Mouse (Mus musculus) lung, postnatal 14 days (tissue): ENCODE results near the gene Hc.

Source experiments
- DNase-seq: peaks from one replicate; pipeline ENCODE4 v3.0.0; 2021

Hc gene

DNA sequence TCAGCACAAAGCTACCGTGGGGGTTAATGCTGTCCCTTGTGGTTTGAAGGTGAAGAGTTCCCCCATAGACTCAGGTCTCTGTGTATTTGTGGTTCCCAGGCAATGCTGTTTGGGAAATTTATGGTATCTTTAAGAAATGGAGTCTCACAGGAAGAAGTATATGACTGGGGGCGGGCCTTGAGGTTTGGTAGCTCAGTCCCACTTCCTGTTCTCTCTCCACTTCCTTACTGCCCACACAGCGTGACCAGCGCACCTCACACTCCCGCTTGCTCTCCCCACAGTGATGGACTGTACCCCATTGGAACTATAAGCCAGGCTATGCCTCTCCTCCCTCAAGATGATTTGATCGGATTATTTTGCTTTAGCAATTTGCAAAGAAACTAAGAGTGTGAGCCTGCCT, 84.8 kb downstream of the Hc start:
- no peak for DNase-seq

DNA sequence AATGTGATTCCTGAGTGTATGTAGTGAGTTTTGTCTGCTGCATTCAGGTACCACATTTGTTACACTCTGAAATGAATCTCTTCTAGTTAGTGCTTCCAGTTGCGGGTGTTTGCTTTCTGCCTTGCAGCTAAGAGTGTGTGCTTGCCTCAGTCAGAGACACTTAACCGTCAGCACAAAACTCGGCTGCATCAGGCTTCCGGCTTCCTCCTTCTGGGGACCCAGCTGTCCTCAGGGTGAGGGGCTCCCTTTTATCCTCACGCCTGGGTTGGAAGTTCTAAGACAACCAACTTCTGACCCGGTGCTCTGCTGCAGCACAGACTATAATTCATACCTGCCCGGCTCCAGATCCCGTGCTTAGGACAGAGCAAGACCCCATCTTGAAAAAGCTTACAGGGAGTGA, 88.2 kb downstream of the Hc start:
- no peak for DNase-seq

DNA sequence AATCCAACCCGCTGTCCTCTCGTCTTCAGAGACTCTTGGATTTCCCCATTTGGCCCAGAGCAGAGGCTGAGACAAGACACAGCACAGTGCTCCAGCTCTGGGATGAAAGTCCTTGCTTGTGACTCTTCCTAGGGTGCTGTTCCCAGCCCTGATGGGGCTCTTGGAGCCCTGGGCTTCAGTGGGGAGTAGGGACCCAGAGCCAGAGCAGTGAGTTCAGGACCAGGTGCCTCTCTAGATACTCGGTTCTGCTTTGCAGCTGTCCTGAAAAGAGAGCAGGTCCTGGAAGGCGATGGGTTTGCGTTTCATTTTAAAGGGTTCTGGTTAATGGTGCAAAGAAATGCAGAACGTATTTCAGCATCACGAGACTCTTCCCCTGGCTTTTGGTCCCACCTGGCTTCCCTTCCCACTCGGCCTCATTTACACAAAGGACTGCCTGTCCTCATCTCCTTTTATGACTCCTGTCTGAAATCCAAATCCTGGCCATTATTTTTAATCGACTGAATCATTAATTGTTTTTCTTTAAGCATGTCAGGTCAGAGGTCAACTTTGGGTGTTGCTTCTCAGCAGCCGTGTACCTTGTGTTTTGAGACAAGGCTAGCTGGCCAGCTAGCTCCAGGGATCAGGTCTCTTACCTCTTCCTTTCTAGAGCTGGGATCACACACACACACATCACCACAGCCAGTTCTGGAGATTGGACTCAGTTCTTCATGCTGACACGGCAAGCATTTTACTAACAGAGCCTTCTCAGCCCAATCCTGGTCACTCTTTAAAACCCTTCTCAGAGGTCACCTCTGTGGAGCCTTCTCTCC, 90.0 kb downstream of the Hc start:
- no peak for DNase-seq

DNA sequence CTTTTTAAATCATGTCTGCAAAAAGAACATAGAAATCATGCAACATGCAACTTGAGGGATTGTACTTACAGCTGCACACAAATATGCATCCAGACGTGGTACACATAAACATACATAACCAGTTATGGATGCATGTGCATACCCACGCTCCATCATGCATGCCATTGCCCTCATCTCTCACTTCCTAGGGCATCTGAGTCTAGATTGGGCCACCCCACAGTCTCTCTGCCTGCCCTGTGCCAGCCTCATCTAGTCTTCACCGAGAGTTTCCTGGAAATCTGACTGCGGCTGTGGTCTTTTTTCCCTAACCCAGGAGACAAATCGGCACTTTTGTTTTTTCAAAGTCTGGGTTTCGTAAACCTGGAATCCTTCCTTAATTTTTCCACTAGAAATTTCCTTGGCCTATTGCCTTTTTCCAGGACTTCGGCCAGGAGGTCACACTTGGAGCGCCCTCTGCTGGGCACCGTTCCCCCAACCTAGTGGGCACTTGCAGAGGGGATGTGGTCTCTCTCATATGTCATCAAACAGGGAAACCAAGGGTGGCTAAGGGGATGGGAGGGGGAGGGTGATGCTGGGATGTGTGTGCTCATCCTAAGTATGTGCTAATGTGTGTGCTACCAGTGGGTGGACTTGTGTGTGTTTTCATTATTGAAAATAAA, 91.0 kb downstream of the Hc start:
- DNase-seq, result peak; percentile 93

DNA sequence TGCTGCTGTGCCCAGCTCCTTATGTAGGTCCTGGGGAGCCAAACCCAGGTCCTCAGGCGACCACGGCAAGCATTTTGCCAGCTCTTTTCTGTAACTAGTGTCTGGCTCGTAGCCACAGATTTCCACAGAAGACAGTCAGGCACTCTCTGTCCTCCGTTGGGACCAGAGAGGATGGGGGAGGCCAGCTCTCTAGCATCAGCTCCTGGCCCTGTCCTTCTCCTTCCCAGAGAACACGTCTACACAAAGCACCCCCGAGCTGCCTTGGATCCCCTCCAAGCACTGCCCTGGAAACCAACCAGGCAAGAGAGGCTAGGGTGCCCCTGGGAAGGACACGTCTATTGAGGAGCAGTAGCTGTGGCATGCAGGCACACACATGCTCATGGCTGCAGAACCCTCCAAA, 92.1 kb downstream of the Hc start:
- DNase-seq, result no peak

DNA sequence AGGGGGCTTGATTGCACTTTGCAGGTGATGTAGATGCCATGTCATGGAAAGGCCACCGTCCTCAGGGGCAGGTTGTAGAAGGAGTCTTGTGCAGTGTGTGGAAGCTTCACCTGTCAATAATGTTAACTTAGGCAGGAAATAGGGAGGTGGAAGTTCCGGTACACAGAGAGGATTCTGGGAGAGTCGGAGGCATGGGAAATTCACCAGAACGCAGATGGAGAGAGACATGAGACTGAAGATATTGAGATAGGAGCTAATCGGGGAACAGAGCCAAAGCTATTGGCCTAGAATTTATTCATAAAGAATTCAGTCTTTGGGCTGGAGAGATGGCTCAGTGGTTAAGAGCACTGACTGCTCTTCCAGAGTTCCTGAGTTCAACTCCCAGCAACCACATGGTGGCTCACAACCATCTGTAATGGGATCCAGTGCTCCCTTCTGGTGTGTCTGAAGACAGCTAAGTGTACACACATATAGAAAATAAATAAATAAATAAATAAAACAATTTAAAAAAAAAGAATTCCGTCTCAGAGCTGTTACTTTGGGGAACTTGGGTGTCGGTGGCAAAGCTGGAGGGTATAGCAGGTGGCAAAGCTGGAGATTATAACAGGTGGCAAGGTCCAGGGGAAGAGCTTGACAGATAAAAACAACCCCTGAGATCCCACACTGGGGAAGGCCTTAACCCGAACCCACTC, 94.8 kb downstream of the Hc start:
- DNase-seq, result no peak

DNA sequence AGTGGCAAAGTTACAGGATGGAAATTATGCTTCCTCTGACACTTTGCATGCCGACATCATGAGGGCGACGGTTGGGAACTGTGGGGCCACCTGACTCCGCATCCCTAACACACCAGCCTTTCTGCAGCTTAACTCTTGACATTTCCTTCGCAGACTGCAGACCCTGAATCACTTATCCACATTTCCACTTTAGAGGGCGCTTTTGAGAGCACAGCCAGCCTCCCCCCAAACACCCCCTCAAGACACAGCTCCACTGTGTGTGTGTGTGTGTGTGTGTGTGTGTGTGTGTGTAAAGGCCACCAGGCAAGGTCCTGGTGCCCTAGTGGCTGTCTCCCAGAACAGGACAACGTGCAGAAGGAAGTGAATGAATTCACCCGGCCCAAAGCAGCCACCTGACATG, 95.4 kb downstream of the Hc start:
- no peak for DNase-seq

DNA sequence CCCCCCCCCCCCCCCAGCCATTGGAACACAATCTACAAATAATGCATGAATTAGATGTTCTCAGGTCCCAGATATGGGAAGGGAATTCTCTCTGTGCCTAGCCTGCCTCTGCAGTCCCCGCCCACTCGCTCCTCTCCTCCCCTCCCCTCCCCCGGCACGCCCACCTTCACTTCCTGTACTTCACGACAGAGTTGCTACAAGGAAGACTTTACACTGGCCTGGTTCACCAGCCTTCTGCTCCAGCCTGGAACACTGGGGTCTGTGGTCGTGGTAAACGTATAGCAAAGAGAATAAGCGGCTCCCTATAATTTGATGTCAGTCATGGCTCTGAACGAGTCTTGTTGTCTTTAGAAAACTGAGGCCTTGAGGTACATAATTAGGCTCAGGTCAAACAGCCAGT, 95.9 kb downstream of the Hc start:
- DNase-seq, result peak; percentile 67

DNA sequence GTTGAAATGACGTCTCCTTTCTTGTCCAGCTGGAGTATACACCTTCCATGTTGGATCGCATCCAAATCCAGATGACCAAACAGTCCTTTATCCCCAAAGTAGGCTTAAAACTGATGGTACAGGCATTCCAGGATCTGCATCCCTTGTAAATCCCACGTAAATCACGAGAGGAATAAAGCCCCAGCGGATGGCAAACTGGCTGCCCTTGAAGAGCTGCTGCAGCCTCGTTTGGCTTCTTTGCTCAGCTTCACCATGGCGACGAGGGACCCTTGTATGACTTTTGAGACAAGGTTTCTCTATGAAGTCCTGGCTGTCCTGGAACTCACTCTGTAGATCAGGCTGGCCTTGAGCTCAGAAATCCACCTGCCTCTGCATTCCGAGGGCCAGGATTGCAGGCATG, 96.6 kb downstream of the Hc start:
- no peak for DNase-seq

DNA sequence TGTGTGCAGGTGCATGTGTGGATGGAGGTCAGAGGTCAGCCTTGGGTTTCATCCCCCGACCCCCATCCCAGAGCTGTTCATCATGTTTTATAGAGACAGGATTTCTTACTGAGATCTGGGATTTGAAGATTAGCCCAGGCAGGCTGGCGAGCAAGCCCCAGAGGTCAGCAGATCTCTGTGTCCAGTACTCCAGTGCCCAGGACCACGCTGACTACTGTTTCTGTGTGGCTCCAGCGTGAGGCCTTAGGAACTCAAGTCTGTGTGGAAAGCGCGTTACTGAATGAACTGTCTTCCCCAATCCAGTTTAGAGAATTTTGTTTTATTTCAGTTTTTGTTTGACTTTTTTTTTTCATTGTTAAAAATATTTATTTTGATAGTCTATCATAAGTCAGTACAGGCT, 97.0 kb downstream of the Hc start:
- DNase-seq, result no peak

DNA sequence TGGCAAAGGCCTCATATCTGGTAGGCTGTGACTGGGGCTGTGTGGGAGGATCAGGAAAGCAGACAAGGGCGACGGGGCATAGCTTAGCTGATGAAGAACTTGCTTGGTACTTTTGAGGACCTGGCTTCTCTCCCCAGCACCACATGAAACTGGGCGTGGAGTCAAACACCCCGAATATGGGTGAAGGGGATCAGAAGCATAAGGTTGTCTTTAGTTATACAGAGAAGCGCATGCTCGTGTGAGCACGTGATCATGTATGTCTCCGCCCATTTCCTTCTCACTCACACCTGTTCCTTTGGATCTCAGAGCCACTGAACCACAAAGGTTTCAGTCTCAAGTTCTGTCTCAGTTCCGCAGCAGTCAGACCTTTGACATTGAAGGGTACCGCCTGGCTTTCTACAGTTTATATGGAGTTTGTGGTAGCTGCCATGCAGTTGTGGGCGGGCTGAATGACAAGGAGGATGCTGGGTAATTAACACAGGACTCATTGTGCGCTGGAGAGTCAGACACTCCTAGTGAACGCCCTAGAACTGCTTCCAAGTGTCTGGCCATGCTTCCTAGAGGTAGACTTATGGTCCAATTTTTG, 97.8 kb downstream of the Hc start:
- no peak for DNase-seq

DNA sequence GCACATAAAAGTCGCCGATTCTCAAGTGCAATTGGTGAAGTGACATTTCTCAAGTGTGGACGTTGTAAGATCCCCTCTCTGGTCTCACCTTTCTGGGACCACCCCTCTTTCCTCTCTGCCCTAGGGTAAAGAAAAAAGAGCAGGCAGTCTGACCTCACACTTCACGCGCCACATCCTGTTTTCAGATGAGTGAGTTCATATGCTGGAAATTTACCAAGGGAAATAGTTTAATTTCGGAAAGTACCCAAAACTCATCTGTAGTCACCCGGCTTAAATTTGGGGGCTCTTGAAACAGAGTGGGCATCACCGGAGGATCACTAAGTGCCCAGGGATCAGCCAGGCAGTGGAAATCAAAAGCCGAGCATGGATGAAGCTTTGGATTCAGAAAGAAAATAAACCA, 98.3 kb downstream of the Hc start:
- no peak for DNase-seq

DNA sequence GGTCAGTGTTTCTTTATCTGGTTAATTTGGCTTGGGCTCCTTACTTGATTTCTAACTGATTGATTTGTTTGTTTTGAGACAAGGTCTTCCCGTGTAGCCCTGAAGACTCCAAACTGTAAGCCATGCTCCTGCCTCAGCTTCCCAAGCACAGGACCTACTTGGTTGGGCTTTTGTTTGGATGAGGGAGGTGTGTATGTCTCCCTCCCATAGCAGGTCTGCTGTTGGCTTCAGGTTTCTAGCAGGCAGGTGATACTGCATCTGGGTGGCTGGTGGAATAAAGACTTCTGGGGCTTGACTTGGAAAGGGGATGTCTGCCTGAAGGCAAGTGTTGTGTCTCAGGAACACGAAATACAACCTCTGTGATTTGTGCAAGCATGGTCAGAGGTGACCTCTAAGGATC, 99.0 kb downstream of the Hc start:
- no peak for DNase-seq

DNA sequence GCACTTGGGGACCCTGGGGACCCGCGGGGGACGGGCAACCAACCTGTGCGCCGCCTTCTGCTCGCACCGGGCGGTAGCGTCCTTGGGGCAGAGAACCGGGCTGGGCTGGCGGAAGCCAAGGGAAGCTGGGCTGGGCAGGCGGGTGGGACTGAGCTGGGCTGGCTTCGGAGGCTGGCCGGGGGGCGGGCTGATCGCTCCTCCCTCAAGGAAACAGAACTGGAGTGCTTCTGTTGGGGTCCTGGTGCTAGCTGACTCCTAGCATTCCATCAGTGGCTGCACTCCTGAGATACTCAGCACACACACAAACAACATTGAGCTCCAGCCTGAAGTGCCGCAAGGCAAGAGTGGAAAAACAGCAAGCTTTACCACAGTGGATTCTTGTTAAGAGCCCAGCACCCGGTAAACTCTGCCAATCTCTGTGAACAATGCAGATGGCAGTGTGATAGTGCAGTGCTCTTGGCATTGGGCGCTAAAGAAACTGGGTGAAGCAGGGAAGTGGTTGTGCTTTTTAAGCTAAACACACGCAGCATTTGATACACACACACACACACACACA, 99.7 kb downstream of the Hc start, which contains the start of gene Traf1:
TSS of gene Traf1 (minus strand) at position 292 of the 556 bp plus-strand sequence.
- peak; percentile 74 for DNase-seq

DNA sequence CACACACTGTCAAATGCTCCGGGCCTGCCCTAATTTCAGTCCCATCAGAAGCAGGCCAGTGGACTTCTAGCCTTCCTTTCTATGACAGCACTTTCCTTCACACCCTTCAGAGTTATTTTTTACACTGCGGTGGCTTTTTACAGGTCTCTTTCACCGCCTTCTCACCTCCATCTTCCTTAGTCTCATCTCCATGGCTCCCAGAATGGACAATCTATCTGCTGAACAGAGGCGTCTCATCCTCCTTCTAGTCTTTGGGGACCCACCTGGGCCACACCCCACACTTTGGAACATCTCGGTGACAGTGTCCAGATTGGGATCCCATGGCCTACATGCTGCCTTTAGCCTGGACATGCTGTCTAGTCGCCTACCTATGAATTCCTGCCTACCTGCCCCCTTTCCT, 100.3 kb downstream of the Hc start:
- DNase-seq, result no peak

DNA sequence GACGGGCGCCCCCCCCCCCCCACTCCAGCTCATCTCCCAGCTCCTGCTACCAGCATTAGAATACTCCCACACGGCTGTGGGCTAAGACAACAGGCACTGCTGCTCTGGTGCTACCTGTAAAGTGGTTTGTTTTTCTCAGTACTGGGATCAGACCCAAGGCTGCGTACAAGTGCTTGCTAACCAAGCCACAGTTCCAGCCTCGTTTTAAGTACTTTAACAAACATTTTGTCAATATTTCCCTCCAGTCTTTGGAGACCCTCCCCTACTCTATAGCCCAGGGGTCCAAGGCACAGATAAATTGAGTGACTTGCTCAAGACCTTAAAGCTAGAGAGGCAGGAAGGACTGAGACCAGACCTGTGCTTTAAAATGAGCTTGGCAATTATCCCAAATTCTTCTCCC, 100.8 kb downstream of the Hc start:
- DNase-seq, result peak; percentile 28

DNA sequence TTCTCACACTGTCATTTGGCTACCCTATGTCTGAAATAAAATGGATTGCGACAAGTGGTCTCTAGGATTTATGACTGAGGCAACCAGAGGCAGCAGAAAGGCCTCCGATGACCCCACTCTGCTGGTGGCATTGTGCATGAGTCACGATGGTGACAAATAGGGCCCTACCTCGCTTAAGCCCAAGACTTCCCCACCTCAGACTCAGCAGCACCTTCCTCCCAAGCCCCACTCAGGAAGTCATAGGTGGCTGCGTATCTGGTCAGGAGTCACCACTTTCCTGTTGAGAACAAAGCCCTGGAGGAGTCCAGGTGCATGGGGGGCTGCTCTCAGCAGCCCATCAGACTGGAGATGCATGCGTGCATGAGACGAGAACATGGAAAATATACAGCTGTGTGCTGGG, 102.7 kb downstream of the Hc start:
- DNase-seq, result no peak

DNA sequence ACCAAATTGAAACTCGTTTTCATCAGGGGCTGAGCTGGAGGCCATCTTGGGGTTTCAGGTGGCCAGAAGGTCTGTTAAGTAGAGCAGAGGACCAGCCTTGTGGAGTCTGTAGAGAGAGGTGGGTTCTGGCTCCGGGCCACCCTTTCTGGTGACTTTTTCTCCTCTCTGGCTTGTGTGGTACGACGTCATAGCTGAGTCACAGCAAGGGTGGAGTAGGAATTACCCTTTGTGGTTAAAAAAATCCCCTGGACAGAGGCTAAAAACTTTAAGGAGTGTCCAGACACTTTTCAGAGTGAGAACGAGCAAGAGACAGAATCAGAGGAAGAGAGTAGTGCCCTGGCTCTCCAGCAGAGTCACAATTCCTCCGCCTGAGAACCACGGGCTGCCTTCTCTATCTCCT, 103.2 kb downstream of the Hc start:
- DNase-seq, result no peak

DNA sequence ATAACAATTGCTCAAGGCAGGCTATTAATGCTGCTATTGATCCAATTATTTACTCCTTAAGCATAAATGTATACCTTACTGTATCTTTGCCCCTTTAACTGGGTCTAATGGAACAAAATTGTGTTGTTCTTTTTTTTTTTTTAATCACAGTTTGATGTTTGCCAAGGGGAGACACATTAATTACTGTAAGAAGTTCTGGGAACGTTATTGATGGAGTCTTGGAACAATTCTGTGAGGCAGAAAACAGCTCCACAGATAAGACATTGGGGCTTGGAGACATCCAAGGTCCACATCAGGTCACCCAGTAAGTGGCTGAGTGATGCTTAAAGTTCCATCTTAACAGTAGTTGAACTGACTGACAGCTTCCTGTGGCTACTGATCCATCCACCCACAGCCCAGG, 103.8 kb downstream of the Hc start:
- no peak for DNase-seq

DNA sequence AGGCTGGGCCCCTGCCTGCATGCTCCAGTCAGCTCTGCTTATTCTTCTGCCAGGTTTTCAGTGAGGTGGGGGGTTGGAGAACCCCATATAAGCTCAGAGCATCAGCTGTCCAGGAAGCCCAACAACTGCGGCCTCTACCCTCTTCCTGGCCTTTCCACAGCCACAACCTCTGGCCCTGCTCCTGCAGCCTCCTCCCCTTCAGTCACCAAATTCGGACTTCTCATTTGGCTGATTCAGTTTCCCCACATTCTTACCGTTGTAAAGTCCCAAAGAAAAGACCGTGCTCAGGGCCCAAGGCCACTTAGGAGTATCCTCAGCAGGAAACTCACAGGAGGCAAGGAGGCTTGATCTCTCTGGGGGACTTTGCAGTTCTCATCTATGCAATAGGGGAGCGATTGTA, 104.3 kb downstream of the Hc start:
- no peak for DNase-seq

DNA sequence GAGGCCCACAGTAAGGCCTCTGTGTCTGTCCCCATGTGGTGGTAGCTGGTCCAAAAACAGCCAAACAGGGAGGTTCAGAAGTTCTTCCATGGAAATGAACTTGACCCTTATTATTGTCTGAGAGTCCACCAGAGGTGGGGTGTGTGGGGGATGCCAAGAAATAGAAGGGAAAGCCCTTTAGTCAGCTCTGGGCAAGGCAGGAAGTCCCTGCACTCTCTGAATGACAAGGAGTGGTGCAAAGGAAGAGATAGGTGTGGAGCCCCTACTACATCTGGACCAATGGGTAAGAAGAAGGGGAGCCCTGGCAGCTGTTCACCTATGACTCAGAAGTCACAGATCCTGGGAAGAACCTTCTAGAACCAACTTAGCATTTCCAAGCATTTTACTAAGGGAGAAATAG, 106.9 kb downstream of the Hc start:
- no peak for DNase-seq

DNA sequence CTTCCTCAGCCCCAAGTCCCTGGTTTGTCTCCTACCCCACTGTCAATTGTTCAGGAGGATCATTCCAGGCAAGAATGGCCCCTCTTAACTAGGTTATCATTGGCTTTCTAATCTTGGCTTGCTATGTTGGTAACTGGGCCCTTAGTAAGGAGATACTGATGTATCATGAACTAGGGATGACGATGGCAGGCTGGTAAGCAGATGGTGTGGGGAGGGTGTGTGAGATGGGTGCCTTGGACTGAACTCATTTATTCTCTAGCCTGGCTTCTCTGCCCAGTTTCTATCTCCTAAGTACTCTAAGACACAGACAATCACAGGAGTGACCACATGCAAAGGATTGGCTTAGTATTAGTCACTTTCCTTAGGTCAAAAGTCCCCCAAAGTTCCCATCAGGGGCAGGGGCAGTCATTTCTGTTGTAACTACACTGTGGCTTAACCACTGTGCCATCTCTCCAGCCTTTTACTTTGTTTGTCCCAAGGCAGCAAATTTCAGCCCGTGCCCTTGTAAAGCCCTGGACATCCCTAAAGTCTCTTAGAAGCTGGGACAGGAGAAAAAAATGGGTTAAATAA, 107.6 kb downstream of the Hc start:
- no peak for DNase-seq

DNA sequence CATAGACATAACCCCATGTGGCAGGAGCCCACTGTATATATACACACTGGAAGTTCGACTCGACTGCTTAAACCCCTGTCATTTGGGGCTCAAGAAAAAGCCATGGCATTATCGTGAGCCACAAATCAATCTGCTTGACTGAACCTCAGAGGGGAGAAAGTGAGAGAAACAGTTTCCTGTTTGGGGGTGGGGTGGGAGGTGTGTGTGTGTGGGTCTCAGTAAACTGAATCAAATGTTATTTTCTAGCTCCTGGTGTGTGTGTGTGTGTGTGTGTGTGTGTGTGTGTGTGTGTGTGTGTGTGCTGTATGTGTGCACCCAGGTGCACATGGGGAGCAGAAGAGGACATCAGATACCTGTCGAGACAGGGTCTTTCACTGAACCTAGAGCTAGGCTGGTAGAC, 108.2 kb downstream of the Hc start:
- DNase-seq, result no peak
